23 mouse cellular contexts compared by ENCODE assay signal in genomic region chr16:32803901-32804300, GRCm38 (mm10). TPM values are rescaled to one million over a fixed set of nuclear protein-coding genes. Genes with fewer than 3 reads are reported as not detected.
DNase-seq lines count a peak whose midpoint lies in the region; ATAC-seq and TF ChIP-seq lines count a peak whose summit lies in the region.
"Had no signal": no experiment of that assay in that cellular context is flagged by ENCODE, and none has a peak within 500 bp of the region (broad histone marks: within the 10 kb centered on the region; RNA-seq: fewer than 3 reads in every experiment).

No protein-coding gene starts in this region.

- H3K4me1 ChIP-seq in liver, postnatal 0 days (ENCODE audit: insufficient read depth) = peaks cover 28% of the 10 kb centered on the region
- H3K4me1 ChIP-seq: midbrain, embryonic 15.5 days had no signal

- no peaks in the 10 kb centered on the region for H3K9me3 ChIP-seq in liver, postnatal 0 days (ENCODE audit: low read length)
- H3K9me3 ChIP-seq: embryonic facial prominence, embryonic 13.5 days; forebrain, embryonic 12.5 days; hindbrain, embryonic 12.5 days; kidney, embryonic 15.5 days; limb, embryonic 15.5 days; liver, embryonic 15.5 days; midbrain, embryonic 15.5 days had no signal

- H3K4me3 ChIP-seq in liver, postnatal 0 days (ENCODE audit: low read depth, low read length) = no peak overlapping the region
- H3K4me3 ChIP-seq: embryonic facial prominence, embryonic 13.5 days; erythroblast, embryonic 14.5 days; forebrain, embryonic 12.5 days; heart, embryonic 12.5 days; hindbrain, embryonic 12.5 days; kidney, embryonic 15.5 days; limb, embryonic 15.5 days; liver, embryonic 15.5 days; midbrain, embryonic 15.5 days had no signal

- DNase-seq in liver, postnatal 0 days = no peak
- no peak for DNase-seq in liver
- peak; percentile 71 for DNase-seq in 416B (ENCODE audit: low read depth)
- DNase-seq in ES-CJ7 (ENCODE audit: low read depth, low spot score) = peak; percentile 86
- DNase-seq in ZHBTc4 (ENCODE audit: low read depth, low spot score) = peak; percentile 88
- no peak for DNase-seq in spleen, postnatal 36 days (ENCODE audit: low spot score in 2 of 2)
- no peak for DNase-seq in thymus, postnatal 4 days
- DNase-seq: embryo, embryonic 11 days; thymus, adult 2 months had no signal

- no peaks in the 10 kb centered on the region for H3K36me3 ChIP-seq in liver, postnatal 0 days (replicated peaks; ENCODE audit: insufficient read depth, low read length)
- H3K36me3 ChIP-seq: embryonic facial prominence, embryonic 13.5 days; forebrain, embryonic 12.5 days; heart, embryonic 12.5 days; hindbrain, embryonic 12.5 days; kidney, embryonic 15.5 days; limb, embryonic 15.5 days; liver, embryonic 15.5 days; midbrain, embryonic 15.5 days had no signal

- ATAC-seq in liver, postnatal 0 days = no peak
- ATAC-seq: intestine, postnatal 0 days had no signal

- H3K9ac ChIP-seq in liver, postnatal 0 days (replicated peaks) = no peak overlapping the region
- H3K9ac ChIP-seq: embryonic facial prominence, embryonic 13.5 days; forebrain, embryonic 12.5 days; heart, embryonic 12.5 days; hindbrain, embryonic 12.5 days; kidney, embryonic 15.5 days; limb, embryonic 15.5 days; liver, embryonic 15.5 days; midbrain, embryonic 15.5 days had no signal

- no peak for TF ChIP-seq CTCF in liver, postnatal 0 days (IDR thresholded peaks at IDR 0.05; ENCODE audit: low read depth)

- no peak overlapping the region for H3K27ac ChIP-seq in liver, postnatal 0 days (ENCODE audit: low read depth)
- H3K27ac ChIP-seq: hindbrain, embryonic 12.5 days; liver, embryonic 15.5 days; stomach, postnatal 0 days had no signal

- peak overlapping the region; percentile 15; the same call in 1 of the 2 replicates for H3K4me2 ChIP-seq in liver, postnatal 0 days (ENCODE audit: low read depth, low read length)
- H3K4me2 ChIP-seq: embryonic facial prominence, embryonic 13.5 days; forebrain, embryonic 12.5 days; heart, embryonic 12.5 days; hindbrain, embryonic 12.5 days; kidney, embryonic 15.5 days; limb, embryonic 15.5 days; liver, embryonic 15.5 days; midbrain, embryonic 15.5 days had no signal

- H3K27me3 ChIP-seq in liver, postnatal 0 days (ENCODE audit: insufficient read depth, low read length) = no peaks in the 10 kb centered on the region
- H3K27me3 ChIP-seq: embryonic facial prominence, embryonic 13.5 days; forebrain, embryonic 12.5 days; heart, embryonic 12.5 days; kidney, embryonic 15.5 days; limb, embryonic 15.5 days; liver, embryonic 15.5 days; midbrain, embryonic 15.5 days had no signal

- WGBS in liver, postnatal 0 days (ENCODE audit: insufficient replicate concordance) = 35% methylated on average over 5 of the region's 5 CpGs

- no peak for TF ChIP-seq EP300 in liver, postnatal 0 days (IDR thresholded peaks at IDR 0.05; ENCODE audit: low read depth)

RNA-seq across cellular contexts. Expression of gene Smbd1, which starts 6.4 kb away (rescaled TPM):
- 0.33 TPM in 1 of 2 replicates, not detected in the other for polyA plus RNA-seq in liver, postnatal 0 days (2015; fragmentation: Nextera tagmentation; extraction: Ambion mirVana)
- polyA plus RNA-seq: C2C12; cerebellum, adult 2 months; embryonic facial prominence, embryonic 13.5 days; erythroblast, embryonic 14.5 days; forebrain, embryonic 12.5 days; heart, embryonic 12.5 days; hindbrain, embryonic 12.5 days; kidney, embryonic 15.5 days; limb, embryonic 15.5 days; liver, embryonic 15.5 days; midbrain, embryonic 15.5 days; urinary bladder, adult 2 months had no signal

RNA-seq across cellular contexts. Expression of gene Muc20, which starts 6.7 kb away (rescaled TPM):
- polyA plus RNA-seq in liver, postnatal 0 days (2015; fragmentation: Nextera tagmentation; extraction: Ambion mirVana) = 0.08 TPM in 1 of 2 replicates, not detected in the other
- polyA plus RNA-seq: C2C12; cerebellum, adult 2 months; embryonic facial prominence, embryonic 13.5 days; forebrain, embryonic 12.5 days; intestine, postnatal 0 days; limb, embryonic 15.5 days; midbrain, embryonic 15.5 days had no signal

Comparison
In these comparisons a context has a peak if more than half of its experiments do, and no peak if none do; other contexts are left out.
1. DNase-seq: peak in 416B (single experiment), ES-CJ7 (single experiment) and ZHBTc4 (single experiment); none in liver, postnatal 0 days (single experiment), liver (single experiment), spleen, postnatal 36 days (0 of 2) and thymus, postnatal 4 days (single experiment).